Mouse (Mus musculus) ES-Bruce4 (cell line): ENCODE measurements around the gene Lipt2. TPM values are rescaled to one million over a fixed set of nuclear protein-coding genes. Genes with fewer than 3 reads are reported as not detected.

ENCODE experiments used
- H3K27ac ChIP-seq: 2 replicates; pipeline ENCODE4 v1.5.1; 2012; ENCODE audit warnings: low read length, inconsistent platforms; ENCODE audit not compliant: insufficient read depth
- H3K27me3 ChIP-seq: 2 replicates; pipeline ENCODE4 v1.6.1; 2012; ENCODE audit warnings: mild to moderate bottlenecking, low read length, inconsistent platforms; ENCODE audit not compliant: control insufficient read depth, poor library complexity, insufficient read depth, severe bottlenecking
- H3K36me3 ChIP-seq: 2 replicates; pipeline ENCODE4 v1.6.1; 2012; ENCODE audit warnings: inconsistent platforms, mild to moderate bottlenecking, low read length, moderate library complexity; ENCODE audit not compliant: control insufficient read depth, poor library complexity, insufficient read depth, severe bottlenecking
- H3K4me1 ChIP-seq: one replicate; pipeline ENCODE4 v1.8.1; 2011; ENCODE audit warnings: low read length; ENCODE audit not compliant: control insufficient read depth, insufficient read depth
- H3K4me3 ChIP-seq: 2 replicates; pipeline ENCODE4 v1.5.1; 2011; ENCODE audit warnings: low read depth, mild to moderate bottlenecking, low read length
- H3K9ac ChIP-seq: 2 replicates; pipeline ENCODE4 v1.6.1; 2012; ENCODE audit warnings: low read depth, mild to moderate bottlenecking, inconsistent platforms; ENCODE audit not compliant: poor library complexity, severe bottlenecking
- H3K9me3 ChIP-seq: replicated peaks from 2 replicates; pipeline ENCODE4 v1.6.1; 2012; ENCODE audit warnings: mild to moderate bottlenecking, low read length, inconsistent platforms; ENCODE audit not compliant: control insufficient read depth, poor library complexity, insufficient read depth, severe bottlenecking
- CTCF ChIP-seq: IDR thresholded peaks from one replicate; pipeline ENCODE4 v1.8.1; 2011; ENCODE audit warnings: low read depth, low read length
- EP300 ChIP-seq: IDR thresholded peaks from 2 replicates; pipeline ENCODE4 v1.6.1; 2011; ENCODE audit warnings: low read depth, low read length; ENCODE audit not compliant: insufficient read depth
- POLR2A ChIP-seq: IDR thresholded peaks from one replicate; pipeline ENCODE4 v1.8.1; 2011; ENCODE audit warnings: low read length; ENCODE audit not compliant: insufficient read depth
- polyA plus RNA-seq: library from polyadenylated mRNA; stranded (reverse); fragments of >200 nt; gene quantifications from 2 replicates; pipeline ENCODE4 v1.2.4, GENCODE M21; 2011; ENCODE audit warnings: low read depth; ENCODE audit not compliant: missing spikeins, insufficient read depth, insufficient read length

The Lipt2 gene
- polyA plus RNA-seq, 1 experiment, result 7.6 TPM

DNA sequence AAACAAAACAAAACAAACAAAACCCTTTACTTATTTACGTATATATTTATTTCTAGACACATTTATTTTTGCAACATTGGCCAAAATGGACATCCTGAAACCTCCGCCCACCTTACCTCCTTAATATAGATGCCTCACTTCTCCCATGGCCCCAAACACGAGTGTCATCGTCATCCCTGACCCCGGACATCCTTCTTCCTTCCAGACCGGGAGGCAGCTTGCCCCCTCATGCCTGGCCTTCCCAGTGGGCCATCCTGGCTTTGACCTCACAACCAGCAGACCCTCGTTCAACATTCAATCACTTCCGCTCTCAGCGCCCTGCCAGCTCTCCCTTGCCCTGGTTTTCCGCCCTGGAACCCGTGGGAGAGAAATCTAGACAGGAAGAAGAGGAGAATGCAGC, 8.5 kb upstream of the Lipt2 start:
- Histone ChIP-seq H3K27ac (no peak overlapping the region), H3K4me3 (no peak overlapping the region), H3K36me3 (no peaks in the 10 kb centered on the region), H3K4me1 (no peaks in the 10 kb centered on the region), H3K9ac (no peak overlapping the region), H3K27me3 (no peaks in the 10 kb centered on the region), H3K9me3 (no peaks in the 10 kb centered on the region)
- no peak for TF ChIP-seq CTCF
- TF ChIP-seq POLR2A, result no peak
- TF ChIP-seq EP300, result no peak

- H3K27me3 ChIP-seq, result no peaks in the 10 kb centered on the region
- peaks cover 2% of the 10 kb centered on the region for H3K4me1 ChIP-seq
- H3K9ac ChIP-seq, result no peak overlapping the region
- no peaks in the 10 kb centered on the region for H3K36me3 ChIP-seq
- no peak overlapping the region for H3K27ac ChIP-seq
- no peak overlapping the region for H3K4me3 ChIP-seq
- TF ChIP-seq POLR2A, result no peak
- no peak for TF ChIP-seq CTCF
- TF ChIP-seq EP300, result no peak
- H3K9me3 ChIP-seq, result no peaks in the 10 kb centered on the region
Observed at GRCm38 (mm10) chr7:100157669-100158068, 1.4 kb upstream of the Lipt2 start.

DNA sequence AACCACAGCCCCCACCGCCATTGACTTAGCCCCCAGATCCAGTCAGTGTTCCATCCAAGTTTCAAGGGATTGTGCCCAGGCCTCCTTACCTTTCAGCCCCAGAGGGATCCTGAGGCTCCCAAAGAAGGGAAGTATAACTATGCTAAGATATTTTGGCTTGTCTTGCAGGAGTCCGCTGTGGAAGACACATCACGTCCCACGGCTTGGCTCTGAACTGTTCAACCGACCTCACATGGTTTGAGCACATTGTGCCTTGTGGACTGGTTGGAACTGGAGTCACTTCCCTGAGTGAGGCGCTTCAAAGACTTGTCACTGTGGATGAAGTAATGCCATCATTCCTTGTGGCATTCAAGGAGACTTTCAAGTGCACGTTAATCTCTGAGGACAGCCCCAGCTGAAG, 929 bp downstream of the Lipt2 start:
- H3K4me3 ChIP-seq, result peak overlapping the region; percentile 57
- no peak overlapping the region for H3K27ac ChIP-seq
- H3K4me1 ChIP-seq, result peaks cover 2% of the 10 kb centered on the region
- no peaks in the 10 kb centered on the region for H3K36me3 ChIP-seq
- peak overlapping the region; percentile 96 for H3K9ac ChIP-seq
- no peaks in the 10 kb centered on the region for H3K9me3 ChIP-seq
- no peak for TF ChIP-seq CTCF
- TF ChIP-seq POLR2A, result no peak
- TF ChIP-seq EP300, result no peak
- H3K27me3 ChIP-seq, result no peaks in the 10 kb centered on the region

DNA sequence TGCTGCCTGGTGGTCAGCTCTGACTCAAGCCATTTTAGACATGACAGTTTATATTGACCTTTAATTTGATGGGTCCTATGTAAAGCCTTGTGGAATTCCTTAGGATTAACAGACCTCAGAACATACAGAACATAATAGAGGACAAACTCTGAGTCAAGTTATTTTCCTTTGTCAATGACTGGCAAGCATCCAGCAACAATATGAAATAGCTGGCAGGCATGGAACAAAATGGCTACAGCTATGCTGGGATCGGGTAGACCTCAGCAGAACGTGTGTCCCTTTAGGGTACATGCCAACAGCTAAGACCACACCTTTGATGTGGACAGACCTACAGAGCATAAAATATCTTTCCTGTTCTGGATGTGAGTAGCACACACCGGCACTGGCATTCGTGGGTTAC, 4.4 kb downstream of the Lipt2 start:
- Histone ChIP-seq H3K4me3 (no peak overlapping the region), H3K27me3 (no peaks in the 10 kb centered on the region), H3K27ac (no peak overlapping the region), H3K4me1 (peaks cover 2% of the 10 kb centered on the region), H3K9ac (no peak overlapping the region), H3K36me3 (no peaks in the 10 kb centered on the region), H3K9me3 (no peaks in the 10 kb centered on the region)
- no peak for TF ChIP-seq POLR2A
- TF ChIP-seq EP300, result no peak
- no peak for TF ChIP-seq CTCF

DNA sequence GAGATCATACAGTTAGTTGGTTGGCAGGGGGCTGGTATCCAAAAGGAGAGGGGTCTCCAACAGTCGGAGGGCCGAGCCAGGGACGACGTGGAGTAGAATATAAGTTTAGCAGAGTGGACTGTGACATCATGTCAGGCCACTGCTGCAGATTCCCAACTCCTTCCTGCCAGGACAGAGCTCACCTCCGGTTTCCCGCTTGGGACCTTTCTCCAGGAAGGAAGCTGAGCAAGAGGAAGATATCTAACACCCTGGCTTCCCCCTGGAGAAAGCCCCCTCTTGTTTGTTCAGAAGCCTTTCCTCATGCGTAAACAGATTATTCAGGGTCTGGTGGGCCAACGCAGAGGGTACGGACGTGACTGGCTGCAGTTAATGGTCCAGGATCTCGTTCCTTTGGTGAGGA, 9.6 kb downstream of the Lipt2 start:
- no peaks in the 10 kb centered on the region for H3K27me3 ChIP-seq
- TF ChIP-seq POLR2A (no peak), CTCF (no peak)
- no peaks in the 10 kb centered on the region for H3K36me3 ChIP-seq
- H3K27ac ChIP-seq, result no peak overlapping the region
- H3K9me3 ChIP-seq, result no peaks in the 10 kb centered on the region
- H3K9ac ChIP-seq, result no peak overlapping the region
- H3K4me1 ChIP-seq, result no peaks in the 10 kb centered on the region
- no peak overlapping the region for H3K4me3 ChIP-seq

DNA sequence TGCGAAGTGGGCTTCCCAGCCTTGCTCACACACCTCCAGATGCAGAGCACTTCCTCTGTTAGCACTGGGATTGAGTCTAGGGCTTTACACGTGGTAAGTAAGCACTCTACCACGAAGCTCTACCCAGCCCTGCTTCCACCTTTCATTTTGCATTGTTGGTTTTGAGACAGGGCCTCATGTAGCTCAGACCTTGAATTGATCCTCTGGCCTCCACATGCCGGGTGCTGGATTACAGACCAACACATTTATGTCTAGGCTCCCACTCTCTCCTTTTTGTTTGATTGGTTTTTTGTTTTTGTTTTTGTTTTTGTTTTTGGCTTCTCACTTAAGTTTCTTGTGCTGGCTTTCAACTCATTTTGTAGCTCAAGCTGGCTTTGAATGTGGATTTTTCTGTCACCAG, 11.7 kb downstream of the Lipt2 start:
- TF ChIP-seq EP300 (no peak), POLR2A (no peak), CTCF (no peak)
- no peaks in the 10 kb centered on the region for H3K9me3 ChIP-seq
- no peaks in the 10 kb centered on the region for H3K27me3 ChIP-seq
- no peak overlapping the region for H3K4me3 ChIP-seq
- H3K4me1 ChIP-seq, result no peaks in the 10 kb centered on the region
- H3K9ac ChIP-seq, result no peak overlapping the region
- H3K27ac ChIP-seq, result no peak overlapping the region
- no peaks in the 10 kb centered on the region for H3K36me3 ChIP-seq
